Mouse (Mus musculus): ENCODE results near the gene Rfx8. TPM values are rescaled to one million over a fixed set of nuclear protein-coding genes. Genes with fewer than 3 reads are reported as not detected.

The Rfx8 gene
- polyA plus RNA-seq, 1 experiment from 2014 or later: 0.21 TPM

DNA sequence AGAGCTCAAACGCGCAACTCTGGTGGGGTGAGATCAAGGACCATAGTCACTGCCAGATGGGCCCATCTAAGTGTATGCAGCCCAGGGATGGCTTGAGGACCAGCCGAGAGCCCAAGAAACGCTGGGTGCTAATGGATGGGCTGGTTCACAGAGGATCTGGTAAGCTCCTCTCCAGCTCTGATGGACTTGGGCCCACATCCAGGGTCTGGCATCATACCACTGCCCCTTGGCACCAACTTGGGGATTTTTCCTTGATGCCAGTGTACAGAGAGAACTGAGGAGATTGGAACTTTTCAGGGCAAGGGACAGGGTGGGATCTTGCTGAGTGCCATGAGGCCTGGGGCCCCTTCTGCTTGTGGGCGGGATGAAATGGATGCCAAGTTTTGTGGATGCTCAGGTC, 39.2 kb downstream of the Rfx8 start:
- 87% methylated on average over 5 of the region's 5 CpGs for WGBS
- no peak overlapping the region for H3K4me2 ChIP-seq (replicated peaks; ENCODE audit: low read depth, low read length)
- peaks cover 4% of the 10 kb centered on the region; the same call in 1 of the 2 replicates for H3K4me1 ChIP-seq (ENCODE audit: insufficient read depth, low read length)
- no peaks in the 10 kb centered on the region for H3K9me3 ChIP-seq (ENCODE audit: low read length)
- H3K36me3 ChIP-seq (ENCODE audit: insufficient read depth, low read length): no peaks in the 10 kb centered on the region
- no peak for ATAC-seq (ENCODE audit: low FRiP score, low TSS enrichment)
- H3K4me3 ChIP-seq (ENCODE audit: low read length): no peak overlapping the region
- no peak overlapping the region for H3K27ac ChIP-seq (ENCODE audit: low read length)
- no peaks in the 10 kb centered on the region for H3K27me3 ChIP-seq (ENCODE audit: insufficient read depth, low read length)
- no peak overlapping the region for H3K9ac ChIP-seq (replicated peaks; ENCODE audit: low read length)

DNA sequence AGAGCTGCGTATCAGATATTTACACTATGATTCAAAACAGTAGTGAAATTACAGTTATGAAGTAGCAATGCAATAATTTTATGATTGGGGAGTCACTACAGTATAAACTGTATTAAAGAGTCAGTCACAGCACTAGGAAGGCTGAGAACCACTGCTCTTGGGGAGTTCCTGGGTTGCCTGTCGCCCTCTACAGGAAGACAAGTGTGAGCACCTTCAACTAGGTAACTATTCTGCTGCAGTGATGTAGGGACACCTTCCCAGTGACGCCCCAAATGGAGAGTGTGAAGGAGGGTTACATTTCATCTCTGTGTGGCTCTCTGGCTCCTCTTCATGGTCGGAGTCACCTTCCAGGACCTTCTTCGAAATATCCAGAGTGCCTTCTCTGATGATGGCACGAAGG, 40.3 kb downstream of the Rfx8 start:
- H3K36me3 ChIP-seq (ENCODE audit: insufficient read depth, low read length): no peaks in the 10 kb centered on the region
- no peak for ATAC-seq (ENCODE audit: low FRiP score, low TSS enrichment)
- no peak overlapping the region for H3K9ac ChIP-seq (replicated peaks; ENCODE audit: low read length)
- 75% methylated on average over 6 of the region's 6 CpGs for WGBS
- H3K4me3 ChIP-seq (ENCODE audit: low read length): no peak overlapping the region
- no peaks in the 10 kb centered on the region for H3K27me3 ChIP-seq (ENCODE audit: insufficient read depth, low read length)
- H3K9me3 ChIP-seq (ENCODE audit: low read length): no peaks in the 10 kb centered on the region
- H3K4me2 ChIP-seq (replicated peaks; ENCODE audit: low read depth, low read length): no peak overlapping the region
- H3K4me1 ChIP-seq (ENCODE audit: insufficient read depth, low read length): no peaks in the 10 kb centered on the region
- no peak overlapping the region for H3K27ac ChIP-seq (ENCODE audit: low read length)

DNA sequence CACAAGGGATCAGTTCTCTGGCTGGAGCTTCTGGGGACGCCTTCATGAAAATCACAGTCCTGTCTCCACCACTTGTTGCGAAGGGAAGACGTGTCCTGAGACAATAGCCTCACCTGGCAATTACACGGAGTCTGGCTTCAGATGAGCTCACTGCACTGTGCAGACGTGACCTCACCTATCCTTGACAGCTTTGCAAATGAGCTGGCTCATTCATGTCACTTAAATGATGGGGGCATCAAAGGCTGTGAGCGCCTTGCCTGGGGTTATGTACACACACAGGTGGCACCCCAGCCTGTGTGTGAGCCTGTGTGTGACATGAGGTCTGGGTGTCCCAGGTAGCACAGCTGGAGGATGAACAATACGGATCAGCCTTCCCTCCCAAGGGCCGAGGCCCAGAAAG, 41.9 kb downstream of the Rfx8 start:
- H3K27me3 ChIP-seq (ENCODE audit: insufficient read depth, low read length): no peaks in the 10 kb centered on the region
- 63% methylated on average over 8 of the region's 8 CpGs for WGBS
- H3K9me3 ChIP-seq (ENCODE audit: low read length): no peaks in the 10 kb centered on the region
- H3K36me3 ChIP-seq (ENCODE audit: insufficient read depth, low read length): no peaks in the 10 kb centered on the region
- ATAC-seq (ENCODE audit: low FRiP score, low TSS enrichment): no peak
- H3K4me1 ChIP-seq (ENCODE audit: insufficient read depth, low read length): no peaks in the 10 kb centered on the region
- H3K4me3 ChIP-seq (ENCODE audit: low read length): no peak overlapping the region
- H3K9ac ChIP-seq (replicated peaks; ENCODE audit: low read length): no peak overlapping the region
- H3K4me2 ChIP-seq (replicated peaks; ENCODE audit: low read depth, low read length): no peak overlapping the region
- no peak overlapping the region for H3K27ac ChIP-seq (ENCODE audit: low read length)

DNA sequence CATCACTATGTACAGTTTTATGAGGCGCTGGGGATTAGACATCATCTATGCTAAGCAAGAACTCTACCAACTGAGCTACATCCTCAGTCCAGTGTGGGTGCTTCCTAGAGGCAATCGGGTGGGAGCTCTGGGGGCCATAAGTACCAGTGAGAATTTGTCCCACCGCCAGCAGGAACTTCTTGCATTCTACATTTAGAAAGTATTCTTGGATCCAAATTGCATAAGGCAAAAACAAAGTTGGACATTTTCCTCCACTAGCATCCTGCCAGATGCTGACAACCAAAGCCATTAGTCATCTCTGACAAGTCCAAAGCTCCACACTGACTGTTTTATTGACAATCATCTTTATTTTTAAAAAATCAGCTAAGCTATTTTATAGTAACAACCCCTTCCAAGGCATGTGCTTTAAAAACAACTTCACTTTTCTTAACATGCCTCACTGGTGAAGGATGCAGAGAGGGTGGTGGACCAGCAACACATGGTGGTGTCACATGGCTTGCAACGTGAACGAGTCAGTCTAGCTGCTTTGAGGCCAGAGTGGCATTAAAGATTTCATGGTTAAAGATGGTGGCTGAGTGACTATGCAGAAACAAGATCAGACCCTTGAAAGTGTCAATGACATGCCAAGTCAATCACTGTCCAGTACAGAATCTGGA, 44.4 kb downstream of the Rfx8 start:
- WGBS: 83% methylated on average over 5 of the region's 5 CpGs
- H3K9me3 ChIP-seq (ENCODE audit: low read length): no peaks in the 10 kb centered on the region
- no peak overlapping the region for H3K9ac ChIP-seq (replicated peaks; ENCODE audit: low read length)
- ATAC-seq (ENCODE audit: low FRiP score, low TSS enrichment): no peak
- no peak overlapping the region for H3K4me3 ChIP-seq (ENCODE audit: low read length)
- no peaks in the 10 kb centered on the region for H3K4me1 ChIP-seq (ENCODE audit: insufficient read depth, low read length)
- H3K4me2 ChIP-seq (replicated peaks; ENCODE audit: low read depth, low read length): no peak overlapping the region
- no peaks in the 10 kb centered on the region for H3K36me3 ChIP-seq (ENCODE audit: insufficient read depth, low read length)
- no peak overlapping the region for H3K27ac ChIP-seq (ENCODE audit: low read length)
- no peaks in the 10 kb centered on the region for H3K27me3 ChIP-seq (ENCODE audit: insufficient read depth, low read length)

GRCm38 (mm10) chr1:39672362-39673105, 48.3 kb downstream of the Rfx8 start:
- no peak overlapping the region for H3K9ac ChIP-seq (replicated peaks; ENCODE audit: low read length)
- no peaks in the 10 kb centered on the region for H3K27me3 ChIP-seq (ENCODE audit: insufficient read depth, low read length)
- H3K4me2 ChIP-seq (replicated peaks; ENCODE audit: low read depth, low read length): no peak overlapping the region
- H3K36me3 ChIP-seq (ENCODE audit: insufficient read depth, low read length): no peaks in the 10 kb centered on the region
- H3K4me3 ChIP-seq (ENCODE audit: low read length): no peak overlapping the region
- 85% methylated on average over 9 of the region's 9 CpGs for WGBS
- H3K4me1 ChIP-seq (ENCODE audit: insufficient read depth, low read length): no peaks in the 10 kb centered on the region
- H3K27ac ChIP-seq (ENCODE audit: low read length): no peak overlapping the region
- ATAC-seq (ENCODE audit: low FRiP score, low TSS enrichment): no peak
- H3K9me3 ChIP-seq (ENCODE audit: low read length): no peaks in the 10 kb centered on the region

- no peak for ATAC-seq (ENCODE audit: low FRiP score, low TSS enrichment)
- Histone ChIP-seq H3K4me3 (ENCODE audit: low read length) (no peak overlapping the region), H3K27me3 (ENCODE audit: insufficient read depth, low read length) (no peaks in the 10 kb centered on the region), H3K9ac (replicated peaks; ENCODE audit: low read length) (no peak overlapping the region), H3K4me1 (ENCODE audit: insufficient read depth, low read length) (no peaks in the 10 kb centered on the region), H3K4me2 (replicated peaks; ENCODE audit: low read depth, low read length) (no peak overlapping the region), H3K36me3 (ENCODE audit: insufficient read depth, low read length) (no peaks in the 10 kb centered on the region), H3K9me3 (ENCODE audit: low read length) (no peaks in the 10 kb centered on the region), H3K27ac (ENCODE audit: low read length) (no peak overlapping the region)
- WGBS: 80% methylated on average over 17 of the region's 17 CpGs
These were observed 50.4 kb downstream of the Rfx8 start for GRCm38 (mm10) chr1:39670211-39670935.

DNA sequence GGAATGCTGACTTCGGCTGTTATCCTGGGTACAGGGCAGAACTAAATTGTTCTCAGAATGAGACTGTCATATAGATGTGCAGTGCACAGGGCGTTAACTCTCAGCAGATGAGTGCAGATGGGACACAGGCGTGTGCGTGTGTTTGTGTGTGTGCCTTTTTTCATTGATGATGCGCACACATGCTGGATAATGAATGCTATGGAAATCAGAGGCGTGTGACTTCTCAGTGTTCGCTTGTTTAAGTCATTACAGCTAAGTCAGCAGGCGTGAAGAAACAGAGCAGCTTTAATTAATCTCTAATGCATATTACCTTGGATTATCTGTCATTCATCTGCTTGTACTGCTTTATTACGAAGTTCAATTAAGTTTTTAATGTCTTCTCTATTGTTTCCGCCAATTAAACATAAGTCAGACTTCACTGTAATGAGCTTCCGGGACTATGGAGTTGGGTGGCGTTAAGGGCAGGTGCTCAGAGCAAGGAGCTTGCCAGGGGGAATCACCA, 54.0 kb downstream of the Rfx8 start:
- Histone ChIP-seq H3K4me1 (ENCODE audit: insufficient read depth, low read length) (no peaks in the 10 kb centered on the region), H3K27ac (ENCODE audit: low read length) (no peak overlapping the region), H3K9ac (replicated peaks; ENCODE audit: low read length) (no peak overlapping the region), H3K4me3 (ENCODE audit: low read length) (no peak overlapping the region), H3K27me3 (ENCODE audit: insufficient read depth, low read length) (no peaks in the 10 kb centered on the region), H3K9me3 (ENCODE audit: low read length) (no peaks in the 10 kb centered on the region), H3K36me3 (ENCODE audit: insufficient read depth, low read length) (no peaks in the 10 kb centered on the region), H3K4me2 (replicated peaks; ENCODE audit: low read depth, low read length) (no peak overlapping the region)
- ATAC-seq (ENCODE audit: low FRiP score, low TSS enrichment): no peak
- 76% methylated on average over 12 of the region's 12 CpGs for WGBS

DNA sequence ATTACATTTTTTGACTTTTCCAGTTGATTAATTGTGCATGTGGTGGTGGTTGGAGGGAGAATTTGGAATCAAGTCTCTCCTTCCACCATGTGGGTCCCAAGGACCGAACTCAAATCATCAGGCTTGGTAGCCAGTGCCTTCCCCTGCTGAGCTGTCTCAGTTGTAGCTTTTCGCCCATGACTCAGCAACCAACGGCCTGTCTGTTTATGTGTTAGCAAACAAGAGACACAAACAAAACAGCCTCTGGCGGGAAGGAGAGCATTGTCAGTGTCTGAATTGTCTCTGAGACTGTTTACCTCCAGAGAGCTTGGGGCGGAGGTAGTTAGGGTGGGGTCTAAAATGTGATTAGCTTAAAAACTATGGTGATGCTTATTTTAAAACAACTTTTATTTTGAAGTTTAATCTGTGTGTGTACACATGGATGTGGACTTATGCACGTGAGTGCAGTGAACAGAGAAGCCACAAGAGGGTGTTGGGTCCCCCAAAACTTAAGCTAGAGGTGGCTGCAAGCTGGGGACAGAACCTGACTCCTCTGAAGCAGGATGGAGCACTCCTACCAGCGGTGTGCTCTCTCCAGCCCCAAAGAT, 56.7 kb downstream of the Rfx8 start:
- Histone ChIP-seq H3K4me3 (ENCODE audit: low read length) (no peak overlapping the region), H3K4me2 (replicated peaks; ENCODE audit: low read depth, low read length) (no peak overlapping the region), H3K36me3 (ENCODE audit: insufficient read depth, low read length) (no peaks in the 10 kb centered on the region), H3K27ac (ENCODE audit: low read length) (no peak overlapping the region), H3K27me3 (ENCODE audit: insufficient read depth, low read length) (no peaks in the 10 kb centered on the region), H3K9me3 (ENCODE audit: low read length) (no peaks in the 10 kb centered on the region), H3K9ac (replicated peaks; ENCODE audit: low read length) (no peak overlapping the region), H3K4me1 (ENCODE audit: insufficient read depth, low read length) (no peaks in the 10 kb centered on the region)
- 89% methylated on average over 7 of the region's 7 CpGs for WGBS
- ATAC-seq (ENCODE audit: low FRiP score, low TSS enrichment): no peak

- Histone ChIP-seq H3K27me3 (ENCODE audit: insufficient read depth, low read length) (no peaks in the 10 kb centered on the region), H3K4me1 (ENCODE audit: insufficient read depth, low read length) (no peaks in the 10 kb centered on the region), H3K9me3 (ENCODE audit: low read length) (peaks cover 5% of the 10 kb centered on the region; the same call in 1 of the 2 replicates), H3K9ac (replicated peaks; ENCODE audit: low read length) (no peak overlapping the region), H3K36me3 (ENCODE audit: insufficient read depth, low read length) (no peaks in the 10 kb centered on the region), H3K27ac (ENCODE audit: low read length) (no peak overlapping the region), H3K4me2 (replicated peaks; ENCODE audit: low read depth, low read length) (no peak overlapping the region), H3K4me3 (ENCODE audit: low read length) (no peak overlapping the region)
- WGBS: 83% methylated on average over 4 of the region's 4 CpGs
- ATAC-seq (ENCODE audit: low FRiP score, low TSS enrichment): no peak
These were observed 57.7 kb downstream of the Rfx8 start for GRCm38 (mm10) chr1:39663050-39663449.

Data from kidney, embryonic 16.5 days (tissue).